Mouse (Mus musculus): ENCODE results near the gene Mettl7b. TPM values are rescaled to one million over a fixed set of nuclear protein-coding genes. Genes with fewer than 3 reads are reported as not detected.
A peak's percentile ranks its signal among the peaks of the same experiment; 100 is the strongest.

The Mettl7b gene
- total and polyA plus RNA-seq, 2 experiments from 2014 or later, result not detected

DNA sequence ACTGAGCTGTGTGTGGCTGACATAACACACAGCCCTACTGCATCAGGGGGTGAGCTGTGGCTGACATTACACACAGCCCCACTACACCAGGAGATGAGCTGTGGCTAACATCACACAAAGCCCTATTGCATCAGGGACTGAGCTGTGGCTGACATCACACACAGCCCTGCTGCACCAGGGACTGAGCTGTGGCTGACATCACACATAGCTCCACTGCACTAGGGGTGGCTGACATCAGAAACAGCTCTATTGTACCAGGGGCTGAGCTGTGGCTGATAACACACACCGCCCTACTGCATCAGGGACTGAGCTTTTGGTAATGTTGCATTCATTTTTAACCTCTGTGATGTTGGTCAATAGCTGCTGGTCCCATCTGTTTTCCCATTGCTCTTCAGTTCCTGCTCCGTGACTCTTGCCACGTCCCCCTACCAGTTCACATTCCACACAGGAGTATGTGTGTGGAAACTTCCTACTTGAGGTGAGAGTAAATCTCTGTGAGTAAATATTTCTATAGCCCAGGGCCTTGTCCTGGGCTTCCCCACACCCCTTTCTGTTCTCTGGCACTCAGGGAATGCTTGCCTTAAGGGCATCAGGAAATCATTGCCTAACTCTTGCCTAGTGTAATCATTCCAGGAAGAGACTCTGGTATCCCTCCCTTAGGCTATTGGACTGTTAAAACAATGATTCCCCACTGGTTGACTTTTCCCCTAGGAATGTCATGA is 20.0 kb upstream of the Mettl7b start:
- Histone ChIP-seq H3K27me3 (ENCODE audit: insufficient read depth, low read length) (no peaks in the 10 kb centered on the region), H3K9me3 (ENCODE audit: low read length) (no peaks in the 10 kb centered on the region), H3K4me2 (ENCODE audit: low read depth, low read length) (no peak overlapping the region), H3K9ac (replicated peaks; ENCODE audit: low read length) (no peak overlapping the region), H3K4me3 (ENCODE audit: low read length) (no peak overlapping the region), H3K4me1 (ENCODE audit: insufficient read depth, low read length) (no peaks in the 10 kb centered on the region), H3K27ac (no peak overlapping the region), H3K36me3 (ENCODE audit: insufficient read depth, low read length) (no peaks in the 10 kb centered on the region)
- DNase-seq (ENCODE audit: low spot score) (no peak), ATAC-seq (peak; percentile 28; the same call in 1 of the 2 replicates)
- no peak for TF ChIP-seq CTCF (IDR thresholded peaks at IDR 0.05; ENCODE audit: low read depth)
- 88% methylated on average over 3 of the region's 3 CpGs for WGBS

DNA sequence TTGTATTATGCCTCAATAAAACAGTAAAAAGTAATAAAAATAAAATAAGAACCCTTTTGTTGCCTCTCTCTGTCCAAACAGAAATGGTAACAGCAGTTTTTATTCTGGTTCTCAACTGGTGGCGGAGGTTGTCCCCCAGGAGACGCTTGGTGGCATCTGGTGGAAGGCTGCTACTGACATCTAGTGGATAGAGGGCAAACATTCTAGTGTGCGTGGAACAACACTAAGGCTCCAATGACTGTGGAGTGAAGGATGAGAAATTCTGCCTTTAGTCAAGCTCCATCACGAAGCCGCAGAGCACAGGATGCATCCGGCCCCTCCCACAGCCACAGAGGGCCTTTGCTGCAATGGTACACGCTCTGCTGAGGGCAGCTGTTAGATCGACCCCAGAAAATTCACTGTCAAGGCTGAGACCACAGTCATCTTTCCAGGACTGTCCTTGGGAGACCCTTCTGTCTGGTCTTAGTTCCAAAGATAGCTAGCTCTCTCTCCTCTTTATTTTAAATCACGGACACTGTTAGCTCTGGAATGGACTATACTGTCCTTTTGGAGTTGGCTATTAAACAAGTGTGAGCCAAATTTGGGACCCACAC is 16.8 kb upstream of the Mettl7b start:
- H3K9ac ChIP-seq (replicated peaks; ENCODE audit: low read length), result no peak overlapping the region
- H3K36me3 ChIP-seq (ENCODE audit: insufficient read depth, low read length), result no peaks in the 10 kb centered on the region
- 17% methylated on average over 9 of the region's 9 CpGs for WGBS
- no peak overlapping the region for H3K4me2 ChIP-seq (ENCODE audit: low read depth, low read length)
- H3K27me3 ChIP-seq (ENCODE audit: insufficient read depth, low read length), result no peaks in the 10 kb centered on the region
- TF ChIP-seq CTCF (IDR thresholded peaks at IDR 0.05; ENCODE audit: low read depth), result peak; percentile 91
- ATAC-seq, result peak; percentile 87
- peak; percentile 87 for DNase-seq (ENCODE audit: low spot score)
- no peak overlapping the region for H3K27ac ChIP-seq
- no peaks in the 10 kb centered on the region for H3K9me3 ChIP-seq (ENCODE audit: low read length)
- H3K4me1 ChIP-seq (ENCODE audit: insufficient read depth, low read length), result no peaks in the 10 kb centered on the region
- H3K4me3 ChIP-seq (ENCODE audit: low read length), result no peak overlapping the region

DNA sequence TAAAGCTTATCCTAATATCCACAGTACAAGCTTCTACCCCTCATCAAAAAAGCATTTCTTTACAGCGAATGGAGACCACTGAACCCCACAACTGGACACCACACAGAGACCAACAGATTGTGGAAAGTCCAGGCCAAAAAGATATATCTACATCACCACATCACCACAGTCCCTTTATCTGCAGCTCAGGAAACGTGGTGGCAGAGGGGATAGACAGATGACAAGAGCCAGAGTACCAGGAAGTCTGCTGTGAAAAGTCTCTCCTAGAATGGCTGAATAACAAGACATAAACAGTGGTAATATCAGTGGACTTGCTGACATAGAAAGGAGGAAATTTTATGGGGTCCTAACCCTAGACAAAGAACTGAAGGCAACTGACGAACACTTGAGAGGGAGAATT is 15.6 kb upstream of the Mettl7b start:
- ATAC-seq (no peak), DNase-seq (ENCODE audit: low spot score) (no peak)
- H3K9ac ChIP-seq (replicated peaks; ENCODE audit: low read length), result no peak overlapping the region
- no peak overlapping the region for H3K4me3 ChIP-seq (ENCODE audit: low read length)
- H3K27me3 ChIP-seq (ENCODE audit: insufficient read depth, low read length), result no peaks in the 10 kb centered on the region
- no peaks in the 10 kb centered on the region for H3K4me1 ChIP-seq (ENCODE audit: insufficient read depth, low read length)
- WGBS, result 74% methylated on average over 3 of the region's 3 CpGs
- no peak overlapping the region for H3K4me2 ChIP-seq (ENCODE audit: low read depth, low read length)
- no peaks in the 10 kb centered on the region for H3K9me3 ChIP-seq (ENCODE audit: low read length)
- no peaks in the 10 kb centered on the region for H3K36me3 ChIP-seq (ENCODE audit: insufficient read depth, low read length)
- no peak overlapping the region for H3K27ac ChIP-seq
- no peak for TF ChIP-seq CTCF (IDR thresholded peaks at IDR 0.05; ENCODE audit: low read depth)

DNA sequence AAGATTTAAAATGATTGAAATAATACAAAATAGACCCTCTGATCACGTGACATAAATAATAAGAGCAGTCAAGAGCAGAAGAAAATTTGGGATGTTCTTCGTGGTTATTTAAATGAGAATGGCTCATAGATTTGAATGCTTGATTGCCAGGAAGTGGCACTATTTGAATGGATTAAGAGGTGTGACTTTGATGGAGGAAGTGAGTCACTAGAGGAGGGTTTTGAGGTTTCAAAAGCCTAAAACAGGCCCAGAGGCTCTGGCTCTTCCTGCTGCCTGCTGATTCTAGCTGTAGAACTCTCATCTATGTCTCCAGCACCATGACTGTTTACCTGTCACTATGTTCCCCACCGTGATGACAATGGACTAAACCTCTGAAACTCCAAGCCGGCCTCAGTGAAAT is 12.1 kb upstream of the Mettl7b start:
- ATAC-seq (no peak), DNase-seq (ENCODE audit: low spot score) (no peak)
- H3K4me3 ChIP-seq (ENCODE audit: low read length), result no peak overlapping the region
- H3K9ac ChIP-seq (replicated peaks; ENCODE audit: low read length), result no peak overlapping the region
- no peak overlapping the region for H3K4me2 ChIP-seq (ENCODE audit: low read depth, low read length)
- no peak for TF ChIP-seq CTCF (IDR thresholded peaks at IDR 0.05; ENCODE audit: low read depth)
- H3K27ac ChIP-seq, result no peak overlapping the region
- no peaks in the 10 kb centered on the region for H3K27me3 ChIP-seq (ENCODE audit: insufficient read depth, low read length)
- H3K9me3 ChIP-seq (ENCODE audit: low read length), result no peaks in the 10 kb centered on the region
- no peaks in the 10 kb centered on the region for H3K4me1 ChIP-seq (ENCODE audit: insufficient read depth, low read length)
- WGBS, result 76% methylated on average over 4 of the region's 4 CpGs
- no peaks in the 10 kb centered on the region for H3K36me3 ChIP-seq (ENCODE audit: insufficient read depth, low read length)

DNA sequence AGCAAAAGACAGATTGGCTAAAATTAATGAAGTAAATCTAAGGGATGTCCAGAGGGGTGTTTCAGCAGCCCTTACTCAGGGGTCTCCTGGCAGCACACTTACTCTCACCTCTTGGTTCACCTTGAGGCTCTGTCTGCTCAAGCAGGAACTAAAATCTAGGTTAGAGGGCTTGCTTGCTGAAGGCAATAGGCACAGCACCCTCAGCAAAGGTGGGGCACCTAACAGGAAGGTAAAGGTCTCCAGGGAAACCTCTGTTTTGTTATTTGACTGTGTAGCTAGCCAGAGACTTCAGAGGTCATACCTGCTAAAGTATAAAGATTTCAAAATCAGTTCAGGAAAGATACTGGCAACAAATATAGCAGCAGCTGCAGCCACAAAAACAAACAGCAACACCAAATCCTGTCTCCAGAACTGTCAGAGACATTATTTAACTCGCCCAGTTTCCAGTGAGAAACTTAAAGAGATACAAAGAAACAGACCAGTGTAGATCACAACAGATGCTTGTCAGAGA is 10.0 kb upstream of the Mettl7b start:
- ATAC-seq (no peak), DNase-seq (ENCODE audit: low spot score) (no peak)
- no peak overlapping the region for H3K4me3 ChIP-seq (ENCODE audit: low read length)
- no peaks in the 10 kb centered on the region for H3K4me1 ChIP-seq (ENCODE audit: insufficient read depth, low read length)
- no peaks in the 10 kb centered on the region for H3K36me3 ChIP-seq (ENCODE audit: insufficient read depth, low read length)
- no peaks in the 10 kb centered on the region for H3K9me3 ChIP-seq (ENCODE audit: low read length)
- no peak for TF ChIP-seq CTCF (IDR thresholded peaks at IDR 0.05; ENCODE audit: low read depth)
- no peak overlapping the region for H3K4me2 ChIP-seq (ENCODE audit: low read depth, low read length)
- 37% methylated on average over 1 of the region's 1 CpGs for WGBS
- H3K27ac ChIP-seq, result no peak overlapping the region
- H3K9ac ChIP-seq (replicated peaks; ENCODE audit: low read length), result no peak overlapping the region
- H3K27me3 ChIP-seq (ENCODE audit: insufficient read depth, low read length), result no peaks in the 10 kb centered on the region

DNA sequence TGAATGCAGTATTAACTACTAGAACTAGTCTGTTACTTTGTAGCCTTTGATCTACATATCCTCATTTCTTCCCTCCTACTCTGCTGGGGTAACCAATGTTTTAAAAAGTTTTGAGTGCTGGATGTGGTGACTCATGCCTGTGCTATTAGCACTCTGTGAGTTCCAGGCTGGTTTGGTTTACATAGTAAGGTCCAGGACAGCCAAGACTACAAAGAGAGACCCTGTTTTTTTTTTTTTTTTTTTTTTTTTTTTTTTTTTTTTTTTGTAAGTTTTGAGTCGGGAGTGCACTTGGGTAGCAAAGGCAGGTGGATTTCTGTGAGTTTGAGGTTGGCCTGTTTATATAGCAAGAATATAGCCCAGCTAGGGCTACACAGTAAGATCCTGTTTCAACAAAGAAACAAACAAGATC is 7.6 kb upstream of the Mettl7b start:
- ATAC-seq, result no peak
- H3K36me3 ChIP-seq (ENCODE audit: insufficient read depth, low read length), result no peaks in the 10 kb centered on the region
- H3K4me3 ChIP-seq (ENCODE audit: low read length), result no peak overlapping the region
- no peak for TF ChIP-seq CTCF (IDR thresholded peaks at IDR 0.05; ENCODE audit: low read depth)
- H3K4me1 ChIP-seq (ENCODE audit: insufficient read depth, low read length), result no peaks in the 10 kb centered on the region
- no peak for DNase-seq (ENCODE audit: low spot score)
- H3K4me2 ChIP-seq (ENCODE audit: low read depth, low read length), result no peak overlapping the region
- no peaks in the 10 kb centered on the region for H3K27me3 ChIP-seq (ENCODE audit: insufficient read depth, low read length)
- no peaks in the 10 kb centered on the region for H3K9me3 ChIP-seq (ENCODE audit: low read length)
- H3K9ac ChIP-seq (replicated peaks; ENCODE audit: low read length), result no peak overlapping the region
- 35% methylated on average over 1 of the region's 1 CpGs for WGBS
- no peak overlapping the region for H3K27ac ChIP-seq

DNA sequence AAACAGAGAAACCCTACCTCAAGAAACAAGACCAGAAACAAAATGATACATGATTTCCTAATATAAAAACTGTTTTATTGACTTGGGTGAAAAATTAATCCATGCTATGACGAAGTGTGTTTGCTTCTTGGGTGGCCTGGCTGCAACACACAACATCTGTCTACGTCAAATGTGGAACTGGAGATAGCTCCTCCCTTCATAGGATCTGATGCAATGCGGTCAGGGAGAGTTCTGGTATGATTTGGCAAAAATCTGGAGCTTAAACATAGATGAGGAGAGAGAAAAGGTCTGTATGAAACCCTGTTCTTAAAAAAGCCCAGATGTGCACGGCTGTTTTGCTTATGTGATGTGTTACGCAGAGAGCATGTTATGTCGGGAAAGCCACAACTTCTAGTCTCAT is 5.1 kb upstream of the Mettl7b start:
- H3K9me3 ChIP-seq (ENCODE audit: low read length), result no peaks in the 10 kb centered on the region
- no peaks in the 10 kb centered on the region for H3K27me3 ChIP-seq (ENCODE audit: insufficient read depth, low read length)
- no peak overlapping the region for H3K27ac ChIP-seq
- 89% methylated on average over 6 of the region's 6 CpGs for WGBS
- no peaks in the 10 kb centered on the region for H3K4me1 ChIP-seq (ENCODE audit: insufficient read depth, low read length)
- H3K9ac ChIP-seq (replicated peaks; ENCODE audit: low read length), result no peak overlapping the region
- no peak for ATAC-seq
- H3K4me2 ChIP-seq (ENCODE audit: low read depth, low read length), result no peak overlapping the region
- DNase-seq (ENCODE audit: low spot score), result no peak
- TF ChIP-seq CTCF (IDR thresholded peaks at IDR 0.05; ENCODE audit: low read depth), result no peak
- H3K4me3 ChIP-seq (ENCODE audit: low read length), result no peak overlapping the region
- H3K36me3 ChIP-seq (ENCODE audit: insufficient read depth, low read length), result no peaks in the 10 kb centered on the region
